Mouse (Mus musculus): ENCODE measurements around the gene Nrp2. TPM values are rescaled to one million over a fixed set of nuclear protein-coding genes. Genes with fewer than 3 reads are reported as not detected.

Gene Nrp2
- polyA plus RNA-seq, 1 experiment from 2014 or later: 7.0 TPM

GRCm38 (mm10) chr1:62828156-62828555, 125.1 kb downstream of the Nrp2 start:
- Histone ChIP-seq H3K4me1 (peaks cover 37% of the 10 kb centered on the region), H3K4me2 (no peak overlapping the region), H3K4me3 (no peak overlapping the region), H3K9ac (no peak overlapping the region), H3K27me3 (replicated peaks) (no peaks in the 10 kb centered on the region), H3K9me3 (no peaks in the 10 kb centered on the region), H3K27ac (replicated peaks) (peak overlapping the region; percentile 39; the same call in 1 of the 2 replicates), H3K36me3 (no peaks in the 10 kb centered on the region)
- 21% methylated on average over 4 of the region's 4 CpGs for WGBS
- 0 out of 2 replicates have a peak, but pooled peaks have one; percentile 14 for ATAC-seq (ENCODE audit: extremely low read depth, insufficient number of reproducible peaks, low FRiP score, low TSS enrichment)

GRCm38 (mm10) chr1:62829690-62830417, 126.8 kb downstream of the Nrp2 start:
- Histone ChIP-seq H3K4me1 (peaks cover 37% of the 10 kb centered on the region), H3K27ac (replicated peaks) (peak overlapping the region; percentile 43; the same call in 1 of the 2 replicates), H3K27me3 (replicated peaks) (no peaks in the 10 kb centered on the region), H3K36me3 (no peaks in the 10 kb centered on the region), H3K9me3 (no peaks in the 10 kb centered on the region), H3K9ac (no peak overlapping the region), H3K4me2 (peak overlapping the region; percentile 22), H3K4me3 (no peak overlapping the region)
- 38% methylated on average over 4 of the region's 4 CpGs for WGBS
- no peak for ATAC-seq (ENCODE audit: extremely low read depth, insufficient number of reproducible peaks, low FRiP score, low TSS enrichment)

DNA sequence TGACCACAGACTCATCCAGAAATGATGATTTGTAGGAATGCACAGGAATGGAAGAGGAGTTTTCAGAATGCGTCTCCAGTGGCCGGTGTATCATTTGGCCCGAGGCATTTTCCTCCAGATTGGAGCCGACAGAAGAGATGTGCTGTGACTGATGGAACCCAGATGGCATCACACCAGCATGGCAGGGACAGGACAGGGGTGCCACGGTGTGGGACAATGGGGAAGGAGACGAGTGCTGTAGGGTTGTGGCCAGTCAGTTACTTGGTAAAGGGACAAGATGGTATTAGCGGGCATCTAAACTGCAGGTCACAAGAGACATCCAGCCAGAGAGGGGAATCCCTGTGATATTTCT, 127.3 kb downstream of the Nrp2 start:
- Histone ChIP-seq H3K9me3 (no peaks in the 10 kb centered on the region), H3K4me2 (peak overlapping the region; percentile 22), H3K27me3 (replicated peaks) (no peaks in the 10 kb centered on the region), H3K4me1 (peaks cover 37% of the 10 kb centered on the region), H3K4me3 (no peak overlapping the region), H3K9ac (no peak overlapping the region), H3K27ac (replicated peaks) (no peak overlapping the region), H3K36me3 (no peaks in the 10 kb centered on the region)
- WGBS: 30% methylated on average over 7 of the region's 7 CpGs
- no peak for ATAC-seq (ENCODE audit: extremely low read depth, insufficient number of reproducible peaks, low FRiP score, low TSS enrichment)

GRCm38 (mm10) chr1:62831725-62832455, 128.8 kb downstream of the Nrp2 start:
- Histone ChIP-seq H3K36me3 (no peaks in the 10 kb centered on the region), H3K27me3 (replicated peaks) (no peaks in the 10 kb centered on the region), H3K4me2 (no peak overlapping the region), H3K9me3 (no peaks in the 10 kb centered on the region), H3K4me1 (peaks cover 36% of the 10 kb centered on the region), H3K4me3 (no peak overlapping the region), H3K9ac (no peak overlapping the region), H3K27ac (replicated peaks) (no peak overlapping the region)
- ATAC-seq (ENCODE audit: extremely low read depth, insufficient number of reproducible peaks, low FRiP score, low TSS enrichment): no peak
- WGBS: 71% methylated on average over 6 of the region's 6 CpGs

DNA sequence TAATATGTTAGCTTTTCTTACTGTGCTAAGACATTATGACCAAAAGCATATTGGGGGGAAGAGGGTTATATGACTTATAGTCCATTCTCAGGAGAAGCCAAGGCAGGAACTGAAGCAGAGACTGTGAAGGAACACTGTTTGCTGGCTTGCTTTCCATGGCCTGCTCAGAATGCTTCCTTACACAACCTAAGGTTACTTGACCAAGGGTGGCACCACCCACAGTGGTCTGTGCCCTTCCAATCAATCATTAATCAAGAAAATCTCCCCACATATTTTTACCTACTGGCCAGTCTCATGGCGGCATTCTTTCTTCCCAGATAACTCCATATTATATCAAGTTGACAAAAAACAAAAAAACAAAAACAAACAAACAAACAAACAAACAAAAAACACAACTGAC, 130.3 kb downstream of the Nrp2 start:
- H3K4me1 ChIP-seq: peaks cover 22% of the 10 kb centered on the region
- ATAC-seq (ENCODE audit: extremely low read depth, insufficient number of reproducible peaks, low FRiP score, low TSS enrichment): no peak
- no peaks in the 10 kb centered on the region for H3K36me3 ChIP-seq
- no peak overlapping the region for H3K9ac ChIP-seq
- no peaks in the 10 kb centered on the region for H3K9me3 ChIP-seq
- H3K4me2 ChIP-seq: no peak overlapping the region
- no peak overlapping the region for H3K27ac ChIP-seq (replicated peaks)
- no peaks in the 10 kb centered on the region for H3K27me3 ChIP-seq (replicated peaks)
- no peak overlapping the region for H3K4me3 ChIP-seq
- WGBS: 84% methylated on average over 1 of the region's 1 CpGs

GRCm38 (mm10) chr1:62834443-62835185, 131.5 kb downstream of the Nrp2 start:
- H3K27ac ChIP-seq (replicated peaks): no peak overlapping the region
- no peak for ATAC-seq (ENCODE audit: extremely low read depth, insufficient number of reproducible peaks, low FRiP score, low TSS enrichment)
- WGBS: 61% methylated on average over 1 of the region's 1 CpGs

DNA sequence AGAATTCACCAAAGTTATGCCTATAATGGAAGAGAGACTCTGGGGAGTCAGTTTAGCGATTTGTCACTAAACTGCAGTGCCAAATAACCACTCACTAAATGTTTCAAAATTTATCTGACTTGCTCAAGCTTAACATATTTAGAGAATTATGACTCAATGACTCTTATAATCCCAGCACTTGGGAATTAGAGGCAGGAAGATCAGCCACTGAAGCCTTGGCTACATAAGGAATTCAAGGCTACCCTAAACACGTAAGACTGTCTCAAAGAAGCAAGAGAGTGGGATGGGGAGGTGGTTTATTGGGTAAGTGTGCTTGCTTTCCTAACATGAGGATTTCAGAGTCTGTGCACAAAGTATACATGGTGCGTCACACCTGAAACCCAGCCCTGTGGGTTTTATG, 135.0 kb downstream of the Nrp2 start:
- no peak overlapping the region for H3K4me2 ChIP-seq
- H3K4me1 ChIP-seq: no peaks in the 10 kb centered on the region
- no peaks in the 10 kb centered on the region for H3K36me3 ChIP-seq
- ATAC-seq (ENCODE audit: extremely low read depth, insufficient number of reproducible peaks, low FRiP score, low TSS enrichment): no peak
- H3K4me3 ChIP-seq: no peak overlapping the region
- no peak overlapping the region for H3K27ac ChIP-seq (replicated peaks)
- H3K9me3 ChIP-seq: no peaks in the 10 kb centered on the region
- no peak overlapping the region for H3K9ac ChIP-seq
- 79% methylated on average over 3 of the region's 3 CpGs for WGBS
- H3K27me3 ChIP-seq (replicated peaks): no peaks in the 10 kb centered on the region

More at GRCm38 (mm10) chr1:62834443-62835185, 131.5 kb downstream of the Nrp2 start:
- Histone ChIP-seq H3K4me2 (no peak overlapping the region), H3K36me3 (no peaks in the 10 kb centered on the region), H3K9ac (no peak overlapping the region), H3K27me3 (replicated peaks) (no peaks in the 10 kb centered on the region), H3K4me3 (no peak overlapping the region), H3K9me3 (no peaks in the 10 kb centered on the region), H3K4me1 (peaks cover 15% of the 10 kb centered on the region)

DNA sequence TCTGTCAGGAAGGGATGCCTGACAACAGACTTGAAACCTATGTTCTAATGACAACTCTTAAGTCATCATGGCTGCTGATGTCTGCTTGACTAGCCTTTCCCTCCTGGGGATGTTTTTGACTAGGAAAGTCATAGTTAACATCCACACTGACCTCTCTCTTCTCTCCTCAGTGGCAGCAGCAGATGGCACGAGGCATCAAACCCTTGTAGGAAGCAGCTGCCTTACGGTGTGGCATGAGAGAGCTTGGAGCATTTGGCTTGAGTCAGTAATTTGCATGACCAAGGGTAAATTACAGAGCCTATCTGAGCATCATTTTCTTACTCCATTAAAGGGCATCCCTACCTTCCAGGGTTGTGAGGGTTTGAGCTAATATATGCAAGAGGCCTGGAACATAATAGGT, 135.5 kb downstream of the Nrp2 start:
- WGBS: 62% methylated on average over 2 of the region's 2 CpGs
- ATAC-seq (ENCODE audit: extremely low read depth, insufficient number of reproducible peaks, low FRiP score, low TSS enrichment): no peak
- Histone ChIP-seq H3K9ac (no peak overlapping the region), H3K4me3 (no peak overlapping the region), H3K4me1 (no peaks in the 10 kb centered on the region), H3K9me3 (no peaks in the 10 kb centered on the region), H3K27me3 (replicated peaks) (no peaks in the 10 kb centered on the region), H3K4me2 (no peak overlapping the region), H3K36me3 (no peaks in the 10 kb centered on the region), H3K27ac (replicated peaks) (no peak overlapping the region)

DNA sequence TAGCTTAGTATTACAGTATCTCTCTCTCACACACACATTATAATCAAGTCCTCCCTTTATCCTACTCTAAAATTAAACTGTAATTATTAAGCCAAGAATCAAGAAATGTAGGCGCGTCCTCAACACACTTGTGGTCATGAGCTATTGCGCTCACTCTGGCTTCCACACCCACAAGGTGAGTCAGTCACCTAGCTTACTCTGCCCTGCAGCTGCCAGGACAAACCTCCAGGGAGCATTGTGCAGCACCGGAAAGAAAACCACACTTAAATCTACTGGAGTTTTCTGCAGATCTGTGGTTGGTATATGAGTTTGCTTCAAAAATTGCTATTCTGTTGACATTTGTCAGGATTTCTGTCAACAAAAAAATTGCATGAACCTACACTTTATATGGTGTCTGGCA, 140.1 kb downstream of the Nrp2 start:
- no peak overlapping the region for H3K27ac ChIP-seq (replicated peaks)
- no peaks in the 10 kb centered on the region for H3K4me1 ChIP-seq
- H3K27me3 ChIP-seq (replicated peaks): no peaks in the 10 kb centered on the region
- WGBS: 89% methylated on average over 4 of the region's 4 CpGs
- no peaks in the 10 kb centered on the region for H3K36me3 ChIP-seq
- no peak for ATAC-seq (ENCODE audit: extremely low read depth, insufficient number of reproducible peaks, low FRiP score, low TSS enrichment)
- no peak overlapping the region for H3K9ac ChIP-seq
- no peak overlapping the region for H3K4me3 ChIP-seq
- no peak overlapping the region for H3K4me2 ChIP-seq
- no peaks in the 10 kb centered on the region for H3K9me3 ChIP-seq

DNA sequence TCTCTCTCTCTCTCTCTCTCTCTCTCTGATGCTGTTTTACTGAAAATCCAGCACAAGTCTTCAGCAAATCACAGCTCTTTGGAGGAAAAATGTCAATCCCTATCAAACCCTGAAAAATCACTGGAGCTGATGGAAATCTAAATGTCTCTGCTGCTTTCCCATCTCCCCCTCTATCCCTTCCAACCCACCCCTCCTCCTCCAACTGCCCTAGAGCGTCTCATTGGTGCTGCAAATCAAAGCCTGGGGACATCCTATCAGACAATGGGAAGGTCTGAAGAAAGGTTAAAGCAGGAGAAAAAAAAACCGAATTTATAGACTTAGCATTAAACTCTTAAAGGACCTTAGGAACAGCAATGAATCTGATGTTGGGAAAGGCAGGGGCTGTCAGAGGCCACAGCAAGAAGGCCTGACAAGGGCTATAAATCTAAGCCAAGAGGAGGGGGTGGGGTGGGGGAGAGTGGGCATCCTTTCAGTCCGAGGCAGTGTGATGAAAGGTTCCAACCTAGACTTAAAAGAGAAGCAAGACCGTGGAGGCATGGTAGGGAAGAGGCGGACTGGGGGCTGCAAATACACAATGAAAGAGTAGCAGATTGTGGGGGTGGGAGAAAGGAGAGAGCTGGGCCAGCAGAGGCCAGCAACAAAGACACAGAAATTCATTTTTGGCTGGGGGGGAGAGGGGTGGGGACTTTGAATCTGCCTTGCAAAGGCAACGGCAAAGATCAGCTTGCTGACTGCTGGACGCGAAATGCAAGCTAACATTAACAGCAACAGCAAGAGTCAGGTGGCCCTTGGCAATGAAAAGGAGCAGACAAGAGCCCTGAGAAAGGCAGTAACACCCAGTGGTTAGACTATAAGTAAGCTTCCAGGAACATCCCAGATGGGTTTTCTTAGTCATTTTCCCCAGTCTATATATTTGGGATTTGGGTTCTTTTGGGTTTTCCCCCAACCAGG, 148.2 kb downstream of the Nrp2 start:
- no peaks in the 10 kb centered on the region for H3K36me3 ChIP-seq
- 45% methylated on average over 8 of the region's 8 CpGs for WGBS
- H3K4me3 ChIP-seq: no peak overlapping the region
- no peaks in the 10 kb centered on the region for H3K27me3 ChIP-seq (replicated peaks)
- no peak overlapping the region for H3K4me2 ChIP-seq
- H3K27ac ChIP-seq (replicated peaks): no peak overlapping the region
- ATAC-seq (ENCODE audit: extremely low read depth, insufficient number of reproducible peaks, low FRiP score, low TSS enrichment): no peak
- no peak overlapping the region for H3K9ac ChIP-seq
- no peaks in the 10 kb centered on the region for H3K9me3 ChIP-seq
- peaks cover 27% of the 10 kb centered on the region for H3K4me1 ChIP-seq

GRCm38 (mm10) chr1:62853362-62853761, 150.3 kb downstream of the Nrp2 start:
- no peaks in the 10 kb centered on the region for H3K27me3 ChIP-seq (replicated peaks)
- no peak overlapping the region for H3K9ac ChIP-seq
- H3K4me2 ChIP-seq: no peak overlapping the region
- H3K4me3 ChIP-seq: no peak overlapping the region
- no peaks in the 10 kb centered on the region for H3K36me3 ChIP-seq
- no peak for ATAC-seq (ENCODE audit: extremely low read depth, insufficient number of reproducible peaks, low FRiP score, low TSS enrichment)
- H3K4me1 ChIP-seq: peaks cover 27% of the 10 kb centered on the region
- 41% methylated on average over 9 of the region's 9 CpGs for WGBS
- H3K9me3 ChIP-seq: no peaks in the 10 kb centered on the region
- no peak overlapping the region for H3K27ac ChIP-seq (replicated peaks)

Measured in heart, embryonic 13.5 days (tissue).